Mouse (Mus musculus) urinary bladder, adult 18-20 months (tissue): ENCODE data around the gene Glce.
A peak's percentile ranks its signal among the peaks of the same experiment; 100 is the strongest.

ENCODE experiments used
- DNase-seq, 2 experiments: peaks; one replicate each; pipeline ENCODE4 v3.0.0; 2022; ENCODE audit warnings: low spot score in 2 of 2, mixed read lengths in 2 of 2

Gene Glce

DNA sequence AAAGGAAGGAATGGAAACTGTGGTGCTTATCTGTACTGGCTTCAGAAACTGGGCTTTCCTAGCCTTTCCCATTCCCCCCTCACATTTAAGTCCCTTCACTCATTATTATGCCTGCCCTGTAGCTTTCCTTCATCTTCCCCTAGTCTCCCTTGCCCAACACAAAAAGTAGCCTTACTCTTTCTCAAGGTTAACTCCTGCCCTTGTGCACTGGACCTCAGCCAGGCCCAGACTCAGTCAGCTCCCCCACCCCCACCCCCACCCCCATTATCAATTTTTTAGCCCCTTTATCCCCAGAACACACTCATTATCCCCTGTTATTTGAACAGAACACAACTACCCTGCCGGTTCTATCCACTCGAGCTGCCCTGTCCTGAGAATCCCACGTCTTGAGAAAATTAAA, 1.0 kb upstream of the Glce start:
- DNase-seq = no peak

- DNase-seq = peak in 1 of 2 experiments; percentile 41
Observed at GRCm38 (mm10) chr9:62121551-62122447, 656 bp downstream of the Glce start.

DNA sequence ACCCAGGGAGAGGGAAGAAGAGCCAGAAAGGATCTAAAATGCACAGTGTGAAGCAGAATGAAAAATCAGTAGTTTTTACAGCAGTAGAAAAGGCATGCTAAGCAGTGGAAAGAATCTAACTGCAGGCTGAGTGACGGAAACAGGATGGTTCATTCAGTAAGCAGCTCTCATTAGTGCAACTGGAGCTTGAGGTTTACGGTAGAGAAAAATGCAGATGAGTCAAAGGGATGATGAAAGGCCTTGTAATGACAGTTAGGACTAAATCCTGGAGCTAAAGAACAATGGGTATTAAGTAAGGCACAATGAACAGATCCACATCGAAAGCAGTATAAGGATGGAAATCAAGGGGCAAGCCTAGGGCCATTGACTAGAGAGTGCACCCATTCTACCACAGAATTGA, 3.7 kb downstream of the Glce start:
- DNase-seq = no peak

- no peak for DNase-seq
Observed at GRCm38 (mm10) chr9:62115826-62116225, 6.6 kb downstream of the Glce start.

DNA sequence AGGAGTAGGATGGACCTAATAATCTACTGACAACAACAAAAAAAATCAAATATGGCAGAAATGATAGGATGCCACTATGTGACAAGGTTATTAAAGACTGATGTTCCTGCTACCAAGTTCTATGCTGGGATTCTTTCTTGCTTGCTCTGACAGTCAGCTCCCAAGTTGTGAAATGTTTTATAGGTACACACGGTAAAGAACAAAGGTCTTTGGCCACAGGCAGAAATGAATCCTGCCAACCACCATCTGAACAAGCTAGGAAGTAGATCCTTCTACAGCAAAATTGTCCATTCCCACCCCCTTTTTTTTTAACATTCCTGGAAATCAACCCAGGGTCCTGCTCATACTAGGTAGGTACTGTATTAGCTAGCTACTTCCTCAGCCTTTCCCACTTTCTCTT, 25.9 kb downstream of the Glce start:
- no peak for DNase-seq

DNA sequence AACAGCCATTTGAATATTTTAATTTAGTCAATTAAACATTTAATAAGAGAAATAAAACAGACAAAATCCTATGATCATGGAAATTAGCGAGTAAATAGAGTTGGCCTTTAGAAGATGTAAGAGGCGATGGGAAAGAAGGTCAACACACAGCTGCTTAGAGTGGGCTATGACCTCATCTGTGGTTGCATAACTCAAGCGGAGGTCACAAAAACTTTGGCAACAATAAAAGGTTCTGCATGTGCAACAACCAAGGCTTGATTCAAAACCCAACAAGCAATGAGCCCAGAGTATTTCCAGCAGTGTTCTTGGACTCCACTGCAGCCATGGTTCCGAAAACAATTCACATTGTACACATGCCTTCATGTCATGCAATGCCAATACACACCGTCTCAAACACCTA, 30.9 kb downstream of the Glce start:
- DNase-seq = peak in 1 of 2 experiments; percentile 6

DNA sequence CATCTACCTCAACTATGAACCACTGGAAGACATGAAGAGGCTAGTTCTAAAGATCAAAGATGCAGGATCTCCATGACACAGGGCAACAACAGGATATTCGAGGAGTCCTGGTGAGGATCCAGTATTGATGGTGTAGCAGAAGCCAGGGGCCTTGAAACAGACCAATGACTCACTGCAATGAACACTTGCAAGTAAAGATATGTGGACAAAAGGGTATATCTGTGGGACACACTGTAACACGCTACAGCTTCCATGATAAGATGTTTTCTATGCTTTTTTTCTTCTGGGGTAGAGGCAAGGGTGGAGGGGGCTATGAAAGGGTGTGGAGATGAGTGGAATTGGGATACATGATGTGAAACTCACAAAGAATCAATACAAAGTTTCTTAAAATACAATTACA, 36.9 kb downstream of the Glce start:
- no peak for DNase-seq

DNA sequence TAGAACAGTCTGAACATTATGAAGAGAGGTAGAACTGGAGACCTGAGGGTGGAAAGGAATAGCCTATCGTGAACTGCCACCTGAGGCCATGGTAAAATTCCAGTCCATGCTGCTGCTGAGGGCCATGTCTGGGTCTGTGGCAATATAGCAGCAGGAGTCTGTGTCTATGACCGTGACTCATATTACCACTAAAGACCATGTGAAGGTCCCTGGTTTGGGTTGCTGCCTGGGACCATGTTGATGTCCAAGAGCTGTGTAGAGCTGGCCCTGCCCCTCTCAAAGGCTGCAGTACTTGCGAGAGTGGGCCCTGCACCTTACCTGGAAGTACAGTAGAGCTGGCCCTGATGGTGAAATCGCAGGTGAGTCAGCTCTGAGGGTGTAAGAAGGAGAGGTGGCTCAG, 37.6 kb downstream of the Glce start:
- DNase-seq = no peak

- DNase-seq = no peak
Observed at GRCm38 (mm10) chr9:62082986-62083385, 39.5 kb downstream of the Glce start.

- no peak for DNase-seq
Observed at GRCm38 (mm10) chr9:62081542-62081941, 40.9 kb downstream of the Glce start.

GRCm38 (mm10) chr9:62080028-62080760, 42.3 kb downstream of the Glce start:
- no peak for DNase-seq

GRCm38 (mm10) chr9:62062234-62062633, 60.2 kb downstream of the Glce start:
- no peak for DNase-seq

GRCm38 (mm10) chr9:62060431-62060830, 62.0 kb downstream of the Glce start:
- DNase-seq = no peak

DNA sequence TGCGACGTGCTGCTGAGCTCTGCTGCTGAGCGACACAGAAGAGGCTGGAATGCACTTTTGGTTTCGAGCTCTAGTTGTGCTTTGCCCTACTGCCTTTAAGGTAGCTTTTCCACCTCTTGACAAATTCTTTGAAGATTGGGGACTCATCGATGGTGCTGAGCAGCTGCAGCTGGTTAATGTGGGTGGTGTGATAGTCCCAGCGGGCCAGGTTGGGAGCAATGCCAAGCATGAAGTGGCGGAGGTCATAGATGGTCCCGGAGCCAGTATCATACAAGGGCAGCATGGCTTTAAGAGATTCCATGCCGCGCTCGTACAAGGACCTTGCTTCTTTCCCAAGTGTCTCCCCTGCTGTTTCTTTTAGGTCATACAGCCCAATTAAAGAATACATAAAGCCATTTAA, 62.5 kb downstream of the Glce start:
- DNase-seq = no peak

GRCm38 (mm10) chr9:62057881-62058506, 64.5 kb downstream of the Glce start:
- DNase-seq = no peak

GRCm38 (mm10) chr9:62056206-62056605, 66.2 kb downstream of the Glce start:
- no peak for DNase-seq

GRCm38 (mm10) chr9:62050801-62051200, 71.7 kb downstream of the Glce start:
- no peak for DNase-seq

DNA sequence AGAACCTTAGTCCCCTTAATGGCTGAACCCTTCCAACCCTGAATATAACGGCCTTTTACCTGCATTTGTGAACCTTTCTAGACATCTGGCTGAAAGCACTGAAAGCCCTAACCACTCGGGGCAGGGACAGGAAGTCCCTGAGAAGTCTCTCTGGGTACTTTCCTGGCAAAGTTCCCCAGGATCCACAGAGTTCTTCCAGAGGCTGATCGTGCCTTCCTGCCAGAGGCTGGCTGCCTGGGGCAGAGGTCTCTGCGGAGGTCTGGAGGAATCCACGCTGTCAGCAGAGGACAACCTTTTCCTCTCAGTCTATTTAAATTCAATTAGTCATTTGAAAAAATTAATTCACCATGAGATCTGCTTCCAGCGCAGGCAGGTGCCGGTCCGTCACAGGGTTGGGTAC, 73.3 kb downstream of the Glce start:
- no peak for DNase-seq

- DNase-seq = no peak
Observed at GRCm38 (mm10) chr9:62042167-62042566, 80.3 kb downstream of the Glce start.

DNA sequence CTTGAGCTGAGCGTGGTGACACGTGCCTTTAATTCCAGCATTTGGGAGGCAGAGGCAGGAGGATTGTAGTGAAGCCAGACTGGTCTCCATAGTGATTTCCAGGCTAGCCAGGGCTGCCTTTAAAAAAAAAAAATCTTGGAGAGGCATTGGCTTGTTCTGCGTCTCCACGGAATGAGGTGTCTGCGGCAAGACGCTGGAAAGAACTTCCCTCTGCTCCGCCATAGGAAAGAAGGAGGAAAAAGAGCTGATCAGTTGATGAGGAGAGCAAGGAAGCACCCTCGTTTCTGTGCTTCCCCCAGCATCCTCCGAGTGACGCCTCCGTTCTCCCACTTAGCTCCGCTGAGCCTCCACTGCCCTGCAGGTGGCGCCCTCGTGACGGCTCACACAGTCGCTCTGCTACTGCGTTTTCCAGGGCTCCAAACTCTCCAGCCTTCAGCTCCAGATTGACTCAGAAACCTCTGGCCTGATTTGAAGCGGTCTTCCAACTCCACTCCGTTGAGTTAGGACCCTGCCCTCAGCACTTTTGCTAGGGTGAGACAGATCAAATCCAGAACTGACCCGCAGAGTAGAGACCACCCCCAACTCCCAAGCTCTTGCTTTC, 82.3 kb downstream of the Glce start:
- peak; percentile 67 to 78 for DNase-seq

GRCm38 (mm10) chr9:62035806-62036205, 86.6 kb downstream of the Glce start:
- no peak for DNase-seq

- no peak for DNase-seq
Observed at GRCm38 (mm10) chr9:62032206-62032605, 90.2 kb downstream of the Glce start.
